Mouse (Mus musculus) lung, adult 18-20 months (tissue): ENCODE measurements around the gene Ralgapa1.

Source experiments
- DNase-seq, 2 experiments: peaks; one replicate each; pipeline ENCODE4 v3.0.0; 2022; ENCODE audit warnings: mixed read lengths in 2 of 2

The Ralgapa1 gene

DNA sequence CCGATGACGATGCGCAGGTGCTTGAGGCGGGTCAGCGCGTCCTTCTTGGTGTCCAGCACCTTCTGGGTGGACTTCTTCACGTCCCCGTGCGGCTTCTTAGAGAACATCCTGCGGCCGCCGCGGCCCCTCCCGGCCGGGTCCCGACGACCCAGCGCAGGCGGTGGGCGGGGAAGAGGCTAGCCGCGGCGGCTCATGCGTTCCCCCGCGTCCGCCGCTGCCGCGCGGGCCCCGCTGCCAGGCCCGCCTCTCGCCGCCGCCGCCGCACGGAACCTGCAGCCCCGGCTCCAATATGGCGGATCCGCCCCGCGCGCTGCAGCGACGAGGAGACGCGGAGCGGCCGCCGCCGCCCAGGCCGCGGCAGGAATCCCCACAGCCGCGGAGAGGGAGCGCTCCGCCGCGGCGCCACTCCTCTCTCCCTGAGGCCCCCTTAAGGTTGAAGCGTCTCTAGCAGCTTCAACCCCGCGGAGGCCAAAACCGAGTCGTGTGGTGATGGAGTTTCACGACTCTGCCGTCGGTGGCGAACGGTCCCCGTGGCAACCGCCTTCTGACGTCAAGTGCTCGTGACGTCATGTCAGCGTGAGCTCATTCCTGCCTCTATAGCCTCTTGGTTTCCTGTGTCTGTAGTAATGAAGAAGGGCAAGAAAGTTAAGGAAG, at the start of gene Ralgapa1:
Gene Ralgapa1, minus strand, starts transcription at position 507 of the 654 bp plus-strand sequence.
- DNase-seq, result peak; percentile 87 to 92

DNA sequence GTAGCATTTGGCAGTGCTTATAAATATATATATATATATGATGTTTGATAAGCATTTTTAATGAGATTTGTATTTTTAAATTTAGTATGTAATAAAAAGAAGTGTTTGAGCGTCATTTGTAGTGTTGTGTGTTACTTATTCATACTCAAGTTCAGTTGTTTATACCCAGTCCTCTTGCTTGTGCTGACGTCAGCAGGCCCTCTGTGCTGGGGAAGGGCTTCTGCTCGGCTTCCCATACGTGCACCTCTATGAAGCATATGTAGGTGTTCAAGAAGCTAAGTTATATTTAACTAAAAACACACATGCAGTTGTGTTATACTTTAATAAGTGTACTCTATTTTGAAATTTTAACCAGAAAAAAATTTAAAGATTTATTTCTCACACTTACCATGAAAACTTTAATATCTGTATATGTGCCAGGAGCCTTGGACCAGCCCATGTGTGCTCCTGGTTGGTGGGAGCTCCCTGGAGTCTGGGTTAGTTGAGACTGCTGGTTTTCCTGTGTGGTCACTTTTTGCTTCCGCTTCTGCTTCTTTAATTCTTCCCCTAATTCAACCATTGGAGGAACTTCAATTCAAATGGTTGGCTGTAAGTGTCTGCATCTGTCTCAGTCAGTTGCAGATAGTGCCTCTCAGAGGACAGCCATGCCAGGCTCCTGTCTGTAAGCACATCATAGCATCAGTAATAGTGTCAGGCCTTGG, 48.8 kb upstream of the Ralgapa1 start:
- no peak for DNase-seq

- DNase-seq, result no peak
Measured at GRCm38 (mm10) chr12:55867738-55868137, 46.8 kb upstream of the Ralgapa1 start.

DNA sequence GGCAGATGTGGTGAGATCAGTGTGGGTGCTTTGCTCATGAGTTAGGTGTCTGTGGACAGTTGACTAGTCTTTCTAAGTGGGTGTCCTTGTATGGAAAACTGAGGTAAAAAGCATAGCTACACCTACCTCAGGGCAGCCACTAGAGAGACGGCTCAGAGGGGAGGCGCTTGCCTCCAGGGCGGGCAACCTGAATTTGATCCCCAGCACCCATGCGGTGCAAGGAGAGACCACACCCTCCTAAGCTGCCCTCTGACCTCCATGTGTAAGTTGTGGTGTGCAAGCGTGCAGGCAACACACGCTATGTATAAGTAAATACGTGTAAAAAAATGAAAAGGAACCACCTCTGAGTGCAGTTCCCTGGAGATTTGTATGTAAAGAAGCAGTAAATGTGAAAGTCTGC, 39.7 kb upstream of the Ralgapa1 start:
- no peak for DNase-seq

GRCm38 (mm10) chr12:55859409-55860349, 38.7 kb upstream of the Ralgapa1 start:
- no peak for DNase-seq

DNA sequence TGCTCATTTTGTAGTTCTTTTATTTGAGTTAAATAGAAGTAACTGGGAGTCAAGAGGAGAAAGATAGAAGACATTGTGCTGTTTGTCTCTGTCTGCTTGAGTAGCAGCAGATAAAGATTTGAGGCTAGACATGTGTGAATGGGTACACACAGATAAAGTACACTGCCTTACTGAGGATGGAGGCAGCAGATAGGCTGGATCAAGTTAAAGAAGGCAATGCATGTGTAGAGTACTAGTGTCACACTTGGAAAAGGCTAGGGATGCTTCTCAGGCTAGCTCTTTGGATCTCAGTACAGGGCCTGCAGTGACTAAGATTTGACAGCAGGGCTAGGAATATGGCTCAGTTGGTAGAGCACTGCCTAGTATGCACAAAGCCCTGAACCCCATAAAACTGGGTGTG, 29.7 kb upstream of the Ralgapa1 start:
- DNase-seq, result no peak

GRCm38 (mm10) chr12:55847851-55848250, 26.9 kb upstream of the Ralgapa1 start:
- no peak for DNase-seq

- peak in 1 of 2 experiments; percentile 24 for DNase-seq
Measured at GRCm38 (mm10) chr12:55846741-55847140, 25.8 kb upstream of the Ralgapa1 start.

- DNase-seq, result no peak
Measured at GRCm38 (mm10) chr12:55837495-55837894, 16.5 kb upstream of the Ralgapa1 start.

DNA sequence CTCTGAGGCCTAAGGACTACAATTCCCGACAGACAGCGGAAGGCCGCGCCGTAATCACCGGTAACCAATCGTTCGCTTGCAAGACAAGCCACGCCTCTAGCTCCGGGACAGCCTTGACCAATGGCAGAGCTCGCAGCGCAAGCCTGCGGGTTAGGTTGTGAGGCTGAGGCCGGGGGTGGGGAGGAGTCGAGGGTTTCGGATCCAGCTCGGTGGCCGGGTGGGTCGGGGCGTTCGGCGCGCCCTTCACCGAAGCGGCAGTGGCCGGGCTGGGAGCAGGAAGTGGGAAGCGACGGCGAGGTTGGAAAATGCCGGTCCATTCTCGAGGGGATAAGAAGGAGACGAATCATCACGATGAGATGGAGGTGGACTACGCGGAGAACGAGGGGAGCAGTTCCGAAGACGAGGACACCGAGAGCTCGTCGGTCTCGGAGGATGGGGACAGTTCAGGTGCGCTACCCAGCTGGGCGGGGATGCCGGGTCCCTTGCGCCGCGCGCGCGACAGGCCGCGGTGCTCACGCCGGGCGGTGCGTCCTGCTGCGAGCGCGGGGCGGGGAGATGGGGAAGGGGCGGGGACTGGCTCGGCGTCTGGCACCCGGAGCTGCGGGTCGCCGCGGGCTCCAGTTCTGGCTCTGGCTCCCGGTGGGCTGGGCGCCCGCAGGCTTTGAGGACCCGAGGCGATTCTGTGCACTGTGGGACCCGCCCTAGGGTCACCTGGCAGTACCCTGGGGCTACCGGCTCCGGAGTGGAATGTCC, 15.4 kb upstream of the Ralgapa1 start, which contains the start of gene Brms1l:
Gene Brms1l, plus strand, starts transcription at position 126 of the 753 bp plus-strand sequence.
- peak; percentile 98 to 99 for DNase-seq

GRCm38 (mm10) chr12:55835857-55836198, 14.9 kb upstream of the Ralgapa1 start:
- no peak for DNase-seq

DNA sequence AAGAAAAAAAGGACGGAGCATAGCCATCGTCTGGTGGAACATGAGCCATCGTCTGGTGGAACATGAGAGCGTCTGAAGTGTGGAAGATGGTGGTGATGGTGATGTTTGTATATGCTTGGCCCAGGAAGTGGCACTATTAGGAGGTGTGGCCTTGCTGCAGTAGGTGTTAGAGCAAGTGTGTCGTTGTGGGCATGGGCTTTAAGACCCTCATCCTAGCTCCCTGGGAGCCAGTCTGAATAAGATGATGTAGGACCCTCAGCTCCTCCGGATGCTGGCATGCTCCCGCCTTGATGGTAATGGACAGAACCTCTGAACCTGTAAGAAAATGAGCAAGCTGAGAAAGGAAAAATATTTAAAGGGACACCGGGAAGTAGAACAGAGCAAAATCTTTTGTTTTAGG, 13.9 kb upstream of the Ralgapa1 start:
- DNase-seq, result no peak

DNA sequence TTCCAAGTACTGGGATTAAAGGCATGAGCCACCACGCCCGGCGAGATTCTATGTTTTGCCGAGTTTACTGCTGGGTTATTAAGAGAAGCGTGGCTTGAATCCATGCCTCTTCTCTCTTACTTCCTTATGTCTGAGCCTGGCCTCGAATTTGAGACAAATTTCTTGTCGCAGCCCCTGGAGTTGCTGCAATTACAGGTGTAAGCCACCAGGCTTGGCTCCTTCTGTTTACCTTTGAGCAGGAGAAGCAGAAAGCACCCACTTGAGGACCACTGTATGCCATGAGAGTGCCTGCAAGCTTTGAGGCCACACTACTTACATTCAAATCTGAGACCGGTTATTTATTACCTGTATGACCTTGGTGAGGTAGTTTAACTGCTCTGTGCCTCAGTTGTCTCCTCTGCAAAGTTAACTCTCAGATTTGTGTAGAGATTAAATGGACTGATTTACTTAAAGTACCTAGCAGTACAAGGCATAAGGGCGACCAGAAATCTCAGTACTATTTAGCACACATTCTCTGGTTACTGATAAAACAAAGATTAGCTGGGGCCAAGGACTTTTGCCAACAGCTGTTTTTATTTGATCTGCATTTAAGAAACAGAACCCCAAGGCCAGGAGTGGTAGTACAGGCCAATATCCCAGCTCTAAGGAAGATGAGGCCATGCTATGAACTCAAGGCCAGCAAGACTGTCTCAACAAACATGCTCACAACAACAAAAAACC, 13.1 kb upstream of the Ralgapa1 start:
- DNase-seq, result no peak

DNA sequence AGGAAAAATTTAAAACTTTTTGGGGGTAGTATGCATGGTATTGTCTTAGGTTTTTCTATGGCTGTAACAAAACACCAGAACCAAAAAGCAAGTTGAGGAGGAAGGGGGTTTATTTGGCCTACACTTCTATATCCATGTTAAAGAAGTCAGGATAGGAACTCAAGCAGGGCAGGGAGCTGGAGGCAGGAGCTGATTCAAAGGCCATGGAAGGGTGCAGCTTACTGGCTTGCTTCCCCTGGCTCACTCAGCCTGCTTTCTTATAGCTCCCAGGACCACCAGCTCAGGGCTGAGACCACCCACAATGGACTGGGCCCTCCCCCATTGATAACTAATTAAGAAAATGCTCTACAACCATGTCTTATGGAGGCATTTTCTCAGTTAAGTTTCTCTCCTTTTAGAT, 12.0 kb upstream of the Ralgapa1 start:
- no peak for DNase-seq

- DNase-seq, result peak; percentile 69
Measured at GRCm38 (mm10) chr12:55831101-55831500, 10.1 kb upstream of the Ralgapa1 start.

GRCm38 (mm10) chr12:55825537-55825936, 4.6 kb upstream of the Ralgapa1 start:
- DNase-seq, result no peak

GRCm38 (mm10) chr12:55824027-55824426, 3.1 kb upstream of the Ralgapa1 start:
- no peak for DNase-seq

- DNase-seq, result peak; percentile 55 to 66
Measured at GRCm38 (mm10) chr12:55820119-55820660, 777 bp downstream of the Ralgapa1 start.

- DNase-seq, result no peak
Measured at GRCm38 (mm10) chr12:55816488-55816887, 4.5 kb downstream of the Ralgapa1 start.

- DNase-seq, result no peak
Measured at GRCm38 (mm10) chr12:55805035-55805434, 15.9 kb downstream of the Ralgapa1 start.

DNA sequence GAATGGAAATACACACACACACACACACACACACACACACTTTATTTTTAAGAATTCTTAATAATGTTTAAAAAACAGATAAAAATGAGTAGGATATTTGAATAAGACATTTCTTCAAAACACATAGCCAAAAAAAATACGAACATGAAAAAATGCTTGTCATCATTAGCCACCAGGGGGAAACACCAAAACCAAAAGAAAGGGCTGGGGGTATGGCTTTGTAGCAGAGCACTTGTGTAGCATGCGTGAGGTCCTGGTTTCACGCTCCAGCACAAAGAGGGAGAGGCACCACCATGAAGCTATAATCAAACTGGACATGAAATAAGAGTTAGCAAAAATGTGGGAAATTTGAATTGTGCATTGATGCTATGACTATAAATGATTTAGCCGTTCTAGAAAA, 19.8 kb downstream of the Ralgapa1 start:
- no peak for DNase-seq

DNA sequence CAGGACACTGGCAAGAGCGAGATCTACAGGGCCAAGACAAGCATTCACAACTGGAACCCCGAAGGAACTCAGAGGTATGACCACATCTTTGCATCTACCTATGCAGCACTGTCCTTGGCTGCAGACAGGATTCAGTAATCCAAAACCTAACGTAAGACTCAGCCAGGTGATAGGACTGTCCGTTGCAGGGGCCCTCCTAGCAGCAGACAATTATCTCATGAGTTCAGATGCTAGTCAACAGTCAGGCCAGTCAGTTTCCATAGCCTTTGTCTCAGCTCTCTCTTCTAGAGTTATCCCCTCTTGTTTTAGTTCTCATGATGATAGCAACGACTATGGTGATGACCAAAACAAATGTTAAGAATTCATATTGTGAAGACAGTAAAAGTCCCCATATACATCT, 20.8 kb downstream of the Ralgapa1 start:
- DNase-seq, result no peak
